Mouse (Mus musculus) lung, embryonic 15.5 days (tissue): ENCODE results near the gene Pld3. TPM values are rescaled to one million over a fixed set of nuclear protein-coding genes. Genes with fewer than 3 reads are reported as not detected.

Experiments used
- ATAC-seq: fragments of 200-750 bp; cut with Nextera tagmentation; 2 replicates; pipeline ENCODE4 v1.8.0; 2017; ENCODE audit warnings: moderate number of reproducible peaks, borderline replicate concordance; ENCODE audit not compliant: low FRiP score, low TSS enrichment; ENCODE audit errors: extremely low read depth
- H3K27ac ChIP-seq: fragments of 300-500 bp; sonication (generic); 2 replicates; pipeline ENCODE4 v1.5.1; 2015; ENCODE audit warnings: moderate library complexity, mild to moderate bottlenecking, inconsistent platforms
- H3K27me3 ChIP-seq: fragments of 300-500 bp; sonication (generic); 2 replicates; pipeline ENCODE4 v1.6.1; 2015; ENCODE audit warnings: inconsistent platforms
- H3K36me3 ChIP-seq: fragments of 300-500 bp; sonication (generic); 2 replicates; pipeline ENCODE4 v1.6.1; 2015; ENCODE audit warnings: inconsistent platforms
- H3K4me1 ChIP-seq: fragments of 300-500 bp; sonication (generic); 2 replicates; pipeline ENCODE4 v1.6.1; 2015; ENCODE audit warnings: inconsistent platforms
- H3K4me2 ChIP-seq: fragments of 300-500 bp; sonication (generic); 2 replicates; pipeline ENCODE4 v1.6.1; 2015; ENCODE audit warnings: inconsistent platforms, mild to moderate bottlenecking, moderate library complexity
- H3K4me3 ChIP-seq: fragments of 300-500 bp; sonication (generic); 2 replicates; pipeline ENCODE4 v1.5.1; 2015; ENCODE audit warnings: mild to moderate bottlenecking, inconsistent platforms
- H3K9ac ChIP-seq: fragments of 300-500 bp; sonication (generic); 2 replicates; pipeline ENCODE4 v1.6.1; 2015; ENCODE audit warnings: inconsistent platforms
- H3K9me3 ChIP-seq: fragments of 300-500 bp; sonication (generic); 2 replicates; pipeline ENCODE4 v1.6.1; 2016; ENCODE audit warnings: inconsistent platforms
- WGBS: fragments of 180-500 bp; shearing (Covaris S2); methylation state at CpG from one replicate; pipeline ENCODE4 v1.1.7; 2015; 5-methylcytosine and 5-hydroxymethylcytosine counted together
- polyA plus RNA-seq: library from polyadenylated mRNA; unstranded; fragments of >200 nt; fragmentation: Nextera tagmentation; extraction: Ambion mirVana; gene quantifications from 2 replicates; pipeline ENCODE4 v1.2.1, GENCODE M21; 2015

Pld3 gene
- polyA plus RNA-seq, 1 experiment from 2014 or later = 78.3 TPM

DNA sequence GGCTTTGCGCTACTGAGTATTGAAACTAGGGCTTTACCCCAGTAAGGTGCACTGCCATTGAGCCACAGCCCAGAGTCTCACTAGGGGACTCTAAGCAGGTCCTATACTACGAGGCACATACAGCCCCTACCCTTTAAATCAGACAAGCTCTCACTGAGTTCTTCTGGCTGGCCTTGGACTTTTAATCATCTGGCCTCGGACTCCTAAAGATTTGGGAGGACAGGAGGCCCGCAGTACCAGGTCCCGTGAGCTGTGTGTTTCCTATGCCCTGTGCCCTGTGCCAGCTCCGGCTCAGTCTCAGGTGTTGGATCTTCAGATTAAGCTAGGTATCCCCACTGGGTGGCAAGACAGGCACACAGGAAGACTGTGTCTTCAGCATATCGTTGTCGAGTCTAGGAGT is 15.0 kb downstream of the Pld3 start:
- Histone ChIP-seq H3K9ac (no peak overlapping the region), H3K27ac (no peak overlapping the region), H3K27me3 (no peaks in the 10 kb centered on the region), H3K36me3 (peaks cover 16% of the 10 kb centered on the region), H3K4me1 (peaks cover 17% of the 10 kb centered on the region), H3K4me2 (no peak overlapping the region), H3K9me3 (no peaks in the 10 kb centered on the region), H3K4me3 (no peak overlapping the region)
- no peak for ATAC-seq
- 87% methylated on average over 8 of the region's 8 CpGs for WGBS

DNA sequence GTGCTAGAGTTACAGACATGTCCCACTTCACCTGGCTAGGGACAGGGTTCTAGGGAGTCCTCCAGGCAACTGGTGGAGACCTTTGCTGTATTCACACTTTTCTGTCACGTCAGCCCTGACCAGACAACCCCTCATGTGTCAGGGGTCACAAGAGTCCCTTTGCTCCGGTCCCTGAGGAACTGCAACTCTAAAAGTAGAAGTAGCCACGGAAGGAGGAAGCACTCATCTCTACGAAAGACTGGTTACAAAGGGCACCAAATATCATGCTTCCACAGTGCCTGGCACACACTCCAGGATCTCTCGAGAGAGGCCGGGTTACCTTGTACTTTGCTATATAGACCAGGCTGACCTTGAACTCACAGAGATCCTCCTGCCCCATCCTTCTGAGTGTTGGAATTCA is 16.4 kb downstream of the Pld3 start:
- Histone ChIP-seq H3K27ac (no peak overlapping the region), H3K27me3 (no peaks in the 10 kb centered on the region), H3K36me3 (peaks cover 16% of the 10 kb centered on the region), H3K9ac (no peak overlapping the region), H3K9me3 (no peaks in the 10 kb centered on the region), H3K4me1 (peaks cover 5% of the 10 kb centered on the region; the same call in 1 of the 2 replicates), H3K4me3 (no peak overlapping the region), H3K4me2 (no peak overlapping the region)
- WGBS = 85% methylated on average over 6 of the region's 6 CpGs
- no peak for ATAC-seq

DNA sequence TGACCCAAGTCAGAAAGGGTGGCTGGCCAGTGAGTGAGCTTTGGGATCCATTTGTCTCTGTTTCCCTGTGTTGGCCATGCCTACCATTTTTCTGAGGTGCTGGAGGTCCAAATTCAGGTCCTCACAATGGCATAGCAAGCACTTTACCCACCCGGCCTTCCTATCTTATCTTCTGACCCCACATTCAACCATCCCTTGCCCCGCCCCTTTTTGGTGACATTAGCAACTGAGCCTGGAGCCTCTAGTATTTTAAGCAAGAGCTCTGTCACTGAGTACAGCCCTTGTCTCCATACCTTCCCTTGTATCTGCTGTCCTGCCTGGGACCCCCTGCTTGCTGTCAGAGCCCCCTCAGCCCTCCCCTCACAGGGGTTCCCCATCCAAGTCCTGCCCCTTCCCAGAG is 17.6 kb downstream of the Pld3 start:
- Histone ChIP-seq H3K4me2 (no peak overlapping the region), H3K4me3 (no peak overlapping the region), H3K9me3 (no peaks in the 10 kb centered on the region), H3K27ac (no peak overlapping the region), H3K36me3 (peaks cover 16% of the 10 kb centered on the region), H3K9ac (no peak overlapping the region), H3K4me1 (no peaks in the 10 kb centered on the region), H3K27me3 (no peaks in the 10 kb centered on the region)
- ATAC-seq = no peak
- 63% methylated on average over 2 of the region's 2 CpGs for WGBS

DNA sequence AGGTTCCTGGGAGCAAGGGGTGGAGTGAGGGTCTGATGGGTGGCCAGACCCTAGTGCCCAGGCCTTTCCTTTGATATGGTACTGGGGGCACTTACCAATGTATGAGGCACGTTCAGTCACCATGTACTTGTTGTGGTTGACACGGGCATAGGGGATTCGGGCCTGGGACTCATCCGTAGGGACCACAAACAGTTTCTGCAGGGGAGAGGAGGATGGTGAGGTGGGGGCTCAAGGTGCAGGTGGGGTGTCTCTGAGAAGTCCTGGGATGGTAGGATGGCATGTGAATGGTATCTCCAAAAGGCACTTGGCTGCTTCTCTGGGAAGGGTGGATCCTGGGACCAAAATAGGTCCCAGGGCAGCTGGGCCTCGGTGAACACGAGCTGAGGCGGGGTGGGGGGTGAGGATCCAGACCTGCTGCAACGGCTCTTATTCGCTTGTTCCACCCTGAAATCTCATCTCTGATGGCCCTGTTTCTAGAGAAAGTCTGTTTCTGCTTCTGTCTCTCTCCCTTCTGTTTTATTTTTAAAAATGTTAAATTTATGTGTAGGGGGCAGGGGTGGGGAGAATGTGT is 20.5 kb downstream of the Pld3 start:
- Histone ChIP-seq H3K4me2 (no peak overlapping the region), H3K27ac (no peak overlapping the region), H3K4me1 (no peaks in the 10 kb centered on the region), H3K9ac (no peak overlapping the region), H3K4me3 (no peak overlapping the region), H3K36me3 (peaks cover 16% of the 10 kb centered on the region), H3K9me3 (no peaks in the 10 kb centered on the region), H3K27me3 (no peaks in the 10 kb centered on the region)
- WGBS = 84% methylated on average over 9 of the region's 9 CpGs
- ATAC-seq = no peak

DNA sequence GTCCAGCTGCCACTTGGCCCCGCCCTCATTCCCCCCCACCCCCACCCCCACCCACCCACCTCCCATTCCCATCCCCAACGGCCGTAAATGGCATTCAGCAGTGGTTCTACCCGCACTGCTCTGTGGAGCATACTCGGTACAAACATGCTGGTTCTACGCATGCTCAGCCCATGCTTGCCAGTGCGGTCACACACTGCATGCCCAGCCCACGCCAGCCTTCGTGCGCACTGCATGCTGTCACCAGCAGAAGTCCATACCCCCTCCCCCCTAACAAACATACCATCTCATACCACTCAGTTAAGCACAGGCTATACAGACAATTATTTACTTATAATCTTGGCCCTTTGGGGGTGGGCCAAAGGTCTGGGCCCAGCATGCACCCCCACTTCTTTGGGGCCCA is 21.3 kb downstream of the Pld3 start:
- no peak overlapping the region for H3K4me2 ChIP-seq
- ATAC-seq = no peak
- 80% methylated on average over 10 of the region's 10 CpGs for WGBS
- no peaks in the 10 kb centered on the region for H3K27me3 ChIP-seq
- peaks cover 16% of the 10 kb centered on the region for H3K36me3 ChIP-seq
- no peak overlapping the region for H3K9ac ChIP-seq
- H3K4me3 ChIP-seq = no peak overlapping the region
- no peaks in the 10 kb centered on the region for H3K9me3 ChIP-seq
- no peaks in the 10 kb centered on the region for H3K4me1 ChIP-seq
- H3K27ac ChIP-seq = no peak overlapping the region

DNA sequence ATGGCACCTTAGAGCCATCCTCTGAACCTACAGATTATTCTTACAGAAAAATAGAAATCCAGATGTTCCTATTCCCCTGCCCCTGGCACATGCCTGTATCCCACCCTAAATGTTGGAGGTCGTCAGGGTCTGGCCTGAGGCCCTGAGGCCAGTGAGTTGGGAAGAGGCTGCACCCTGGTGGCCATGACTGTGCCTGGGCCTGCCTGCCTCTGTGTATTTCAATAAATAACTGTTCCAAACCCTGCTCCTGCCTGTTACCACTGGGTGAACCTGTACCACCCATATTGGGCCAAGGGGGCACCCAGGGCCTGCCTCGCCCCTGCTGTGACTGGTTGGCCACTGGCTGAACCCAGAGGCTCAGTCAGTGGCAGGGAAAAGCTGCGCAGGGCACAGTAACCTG is 22.1 kb downstream of the Pld3 start:
- WGBS = 81% methylated on average over 3 of the region's 3 CpGs
- no peaks in the 10 kb centered on the region for H3K9me3 ChIP-seq
- H3K4me3 ChIP-seq = no peak overlapping the region
- H3K4me1 ChIP-seq = no peaks in the 10 kb centered on the region
- no peak overlapping the region for H3K9ac ChIP-seq
- H3K4me2 ChIP-seq = no peak overlapping the region
- H3K27ac ChIP-seq = no peak overlapping the region
- ATAC-seq = no peak
- H3K36me3 ChIP-seq = peaks cover 9% of the 10 kb centered on the region; the same call in 1 of the 2 replicates
- H3K27me3 ChIP-seq = no peaks in the 10 kb centered on the region

DNA sequence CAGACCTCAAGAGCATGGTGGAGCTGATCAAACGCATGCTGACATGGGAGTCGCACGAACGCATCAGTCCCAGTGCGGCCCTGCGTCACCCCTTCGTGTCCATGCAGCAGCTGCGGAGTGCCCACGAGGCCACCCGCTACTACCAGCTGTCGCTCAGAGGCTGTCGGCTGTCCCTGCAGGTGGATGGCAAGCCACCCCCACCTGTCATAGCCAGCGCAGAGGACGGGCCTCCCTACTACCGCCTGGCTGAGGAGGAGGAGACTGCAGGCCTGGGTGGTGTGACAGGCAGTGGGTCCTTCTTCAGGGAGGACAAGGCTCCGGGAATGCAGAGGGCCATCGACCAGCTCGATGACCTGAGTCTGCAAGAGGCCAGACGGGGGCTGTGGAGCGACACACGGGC is 23.9 kb downstream of the Pld3 start:
- ATAC-seq = no peak
- no peaks in the 10 kb centered on the region for H3K4me1 ChIP-seq
- H3K36me3 ChIP-seq = 0 out of 2 replicates have a peak, but pooled peaks cover 2% of the 10 kb centered on the region
- no peaks in the 10 kb centered on the region for H3K9me3 ChIP-seq
- H3K4me2 ChIP-seq = no peak overlapping the region
- H3K9ac ChIP-seq = no peak overlapping the region
- WGBS = 74% methylated on average over 21 of the region's 21 CpGs
- H3K4me3 ChIP-seq = no peak overlapping the region
- no peak overlapping the region for H3K27ac ChIP-seq
- no peaks in the 10 kb centered on the region for H3K27me3 ChIP-seq

DNA sequence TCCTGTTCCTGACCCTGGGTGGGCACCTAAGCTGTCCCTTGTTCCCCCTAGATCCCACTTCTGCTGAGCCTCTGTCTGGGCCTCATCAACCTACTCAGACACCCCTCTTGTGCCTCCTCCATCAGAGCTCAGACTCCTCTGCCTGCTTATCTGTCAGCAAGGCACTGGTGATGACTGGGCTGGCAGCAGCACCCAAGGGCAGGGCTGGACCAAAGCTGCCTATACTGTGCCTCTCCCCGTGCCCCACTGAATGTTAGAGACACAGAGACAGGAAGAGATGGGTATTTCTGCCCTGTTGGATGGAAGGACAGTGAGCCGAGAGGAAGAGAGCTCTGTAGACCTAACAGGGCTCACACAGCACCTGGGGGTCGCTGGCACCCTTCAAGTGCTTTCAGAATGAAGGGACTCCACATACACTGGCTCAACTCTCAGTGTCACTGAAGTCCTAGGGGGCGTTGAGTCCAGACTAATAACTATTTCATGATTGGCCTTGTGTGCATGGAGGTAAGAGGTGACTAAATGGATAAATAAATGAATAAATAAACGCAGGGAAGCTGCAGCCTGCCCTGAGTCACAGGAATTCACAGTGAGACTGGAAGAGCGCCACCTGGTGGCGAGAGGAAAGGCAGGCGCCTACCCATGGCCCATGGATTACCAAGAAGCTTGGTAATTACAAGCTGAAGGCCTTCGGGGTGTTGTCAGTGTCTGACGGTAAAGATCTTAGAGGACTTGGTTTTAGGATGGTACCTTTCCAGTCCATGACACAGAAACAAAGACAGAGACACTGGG is 26.8 kb downstream of the Pld3 start:
- H3K4me1 ChIP-seq = no peaks in the 10 kb centered on the region
- no peak overlapping the region for H3K27ac ChIP-seq
- no peak overlapping the region for H3K9ac ChIP-seq
- H3K4me3 ChIP-seq = no peak overlapping the region
- WGBS = 23% methylated on average over 10 of the region's 10 CpGs
- H3K9me3 ChIP-seq = no peaks in the 10 kb centered on the region
- H3K4me2 ChIP-seq = no peak overlapping the region
- no peaks in the 10 kb centered on the region for H3K27me3 ChIP-seq
- H3K36me3 ChIP-seq = no peaks in the 10 kb centered on the region
- ATAC-seq = peak; percentile 45; the same call in 1 of the 2 replicates

DNA sequence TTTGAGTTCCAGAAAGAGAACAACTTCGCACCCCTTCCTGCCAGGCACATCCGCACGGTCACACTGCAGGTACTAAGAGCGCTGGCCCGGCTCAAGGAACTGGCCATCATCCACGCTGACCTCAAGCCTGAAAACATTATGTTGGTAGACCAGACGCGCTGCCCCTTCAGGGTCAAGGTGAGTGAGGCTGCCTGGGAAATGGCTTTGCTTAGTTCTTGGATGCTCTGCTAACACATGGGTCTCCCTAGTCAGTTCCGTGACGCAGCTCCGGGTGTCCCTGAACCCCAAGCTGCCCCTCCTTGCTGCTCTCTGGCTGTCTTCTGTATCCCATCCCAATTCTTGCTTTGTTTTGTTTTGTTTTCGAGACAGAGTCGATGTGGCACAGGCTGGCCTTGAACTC is 29.2 kb downstream of the Pld3 start:
- no peak overlapping the region for H3K4me2 ChIP-seq
- 90% methylated on average over 13 of the region's 13 CpGs for WGBS
- H3K27me3 ChIP-seq = no peaks in the 10 kb centered on the region
- no peaks in the 10 kb centered on the region for H3K36me3 ChIP-seq
- no peaks in the 10 kb centered on the region for H3K9me3 ChIP-seq
- H3K4me3 ChIP-seq = no peak overlapping the region
- no peaks in the 10 kb centered on the region for H3K4me1 ChIP-seq
- no peak overlapping the region for H3K27ac ChIP-seq
- H3K9ac ChIP-seq = no peak overlapping the region
- ATAC-seq = no peak

DNA sequence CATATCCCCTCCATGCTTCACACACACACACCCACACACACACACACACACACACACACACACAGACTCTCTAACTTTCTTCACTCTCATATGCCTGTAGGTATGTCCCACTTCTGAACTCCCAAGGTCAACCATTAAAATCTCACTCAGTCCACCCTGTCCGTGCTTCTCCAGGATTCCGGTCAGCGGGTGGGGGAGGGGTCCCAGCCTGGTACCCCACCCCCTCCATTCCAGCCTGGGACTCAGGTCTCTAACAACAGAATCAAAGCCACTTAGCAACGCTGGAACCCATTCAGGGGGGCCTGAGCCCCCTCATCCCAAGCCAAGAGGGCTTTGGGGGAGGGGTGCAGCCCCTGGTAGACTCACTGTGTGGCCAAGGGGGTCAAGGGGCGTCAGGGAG is 30.1 kb downstream of the Pld3 start, which contains the start of gene Hipk4:
Hipk4 (plus strand) TSS at position 301 of the 400 bp plus-strand sequence.
- ATAC-seq = no peak
- Histone ChIP-seq H3K9me3 (no peaks in the 10 kb centered on the region), H3K4me3 (no peak within 1 kb of the TSS), H3K4me2 (no peak within 1 kb of the TSS), H3K4me1 (no peaks in the 10 kb centered on the region), H3K27ac (no peak within 1 kb of the TSS), H3K9ac (no peak within 1 kb of the TSS), H3K27me3 (no peaks in the 10 kb centered on the region), H3K36me3 (no peaks in the 10 kb centered on the region)
- 46% methylated on average over 5 of the region's 5 CpGs for WGBS

DNA sequence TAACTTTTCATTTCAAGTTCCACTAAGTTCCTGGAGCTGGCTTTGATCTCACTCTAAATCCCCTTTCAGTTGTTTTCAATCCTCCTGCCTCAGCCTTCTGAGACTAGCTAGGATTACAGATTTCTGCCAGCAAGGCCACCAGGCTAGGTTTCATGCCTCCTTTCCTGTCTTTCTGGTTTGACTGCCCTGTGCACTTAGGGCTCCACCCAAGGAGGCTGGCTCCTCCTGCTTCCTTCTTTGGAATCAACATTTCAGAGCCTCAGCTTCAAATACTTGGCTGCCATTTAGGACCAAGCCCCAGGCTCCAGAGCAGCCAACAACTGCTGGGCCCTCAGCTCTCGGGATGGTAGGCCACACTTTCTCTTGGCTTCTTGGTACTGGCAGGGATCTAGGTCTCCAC is 32.4 kb downstream of the Pld3 start:
- ATAC-seq = no peak
- Histone ChIP-seq H3K27me3 (no peaks in the 10 kb centered on the region), H3K4me3 (no peak overlapping the region), H3K9ac (no peak overlapping the region), H3K4me1 (no peaks in the 10 kb centered on the region), H3K36me3 (0 out of 2 replicates have a peak, but pooled peaks cover 3% of the 10 kb centered on the region), H3K27ac (no peak overlapping the region), H3K9me3 (no peaks in the 10 kb centered on the region), H3K4me2 (no peak overlapping the region)
- WGBS = 40% methylated on average over 1 of the region's 1 CpGs

DNA sequence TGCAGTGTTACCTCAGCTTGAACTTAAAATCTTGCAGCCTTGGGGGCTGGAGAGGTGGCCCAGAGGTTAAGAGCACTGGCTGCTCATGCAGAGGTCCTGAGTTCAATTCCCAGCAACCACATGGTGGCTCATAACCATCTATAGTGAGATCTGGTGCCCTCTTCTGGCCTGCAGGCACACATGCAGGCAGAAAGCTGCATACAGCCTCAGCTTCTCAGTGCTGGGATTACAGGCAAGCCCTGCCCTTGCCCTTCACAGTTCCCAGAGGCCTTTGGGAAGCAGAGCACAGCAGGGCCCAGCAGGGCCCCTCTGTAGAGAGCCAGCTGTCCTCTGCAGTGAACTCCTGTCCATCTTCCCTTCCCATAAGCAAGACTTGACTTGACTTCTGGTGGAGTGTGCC is 32.9 kb downstream of the Pld3 start:
- Histone ChIP-seq H3K4me3 (no peak overlapping the region), H3K4me1 (no peaks in the 10 kb centered on the region), H3K9ac (no peak overlapping the region), H3K36me3 (0 out of 2 replicates have a peak, but pooled peaks cover 3% of the 10 kb centered on the region), H3K9me3 (no peaks in the 10 kb centered on the region), H3K27ac (no peak overlapping the region), H3K27me3 (no peaks in the 10 kb centered on the region), H3K4me2 (no peak overlapping the region)
- no peak for ATAC-seq
